Mouse (Mus musculus) Patski (cell line): ENCODE data around the gene Cpn1. TPM values are rescaled to one million over a fixed set of nuclear protein-coding genes. Genes with fewer than 3 reads are reported as not detected.

Source experiments
- ATAC-seq: fragments of 100-300 bp; one replicate; pipeline ENCODE4 v1.8.0; 2021
- CTCF ChIA-PET: fragments of 350-600 bp; sonication (Branson Sonifier 250); formaldehyde crosslinking; loops from one replicate; lab custom pipeline; 2022; ENCODE audit warnings: inconsistent platforms; lab: Charles Lee
- POLR2A ChIA-PET: fragments of 350-600 bp; sonication (Branson Sonifier 250); formaldehyde crosslinking; loops from one replicate; lab custom pipeline; 2022; ENCODE audit warnings: antibody characterized with exemption, inconsistent platforms; lab: Charles Lee
- DNase-seq: peaks from one replicate; pipeline ENCODE4 v3.0.0-alpha.2; 2011; ENCODE audit warnings: low read depth, low spot score
- H3K27me3 ChIP-seq: fragments of 371-371 bp; one replicate; pipeline ENCODE4 v1.5.1; 2021
- CTCF ChIP-seq: fragments of 100-300 bp; IDR thresholded peaks from one replicate; pipeline ENCODE4 v1.5.1; 2021
- in situ Hi-C: fragments of 300-500 bp; cut with MboI; formaldehyde crosslinking; loops from 3 replicates; pipeline ENCODE4 v1.11.1; 2018; ENCODE audit warnings: low pct_unique_long_range_greater_than_20kb, mixed read lengths
- polyA plus RNA-seq: library from polyadenylated mRNA; unstranded; gene quantifications from one replicate; pipeline ENCODE4 v1.2.3, GENCODE M21; 2021

The Cpn1 gene
- polyA plus RNA-seq, 1 experiment from 2014 or later, result 0.30 TPM

DNA sequence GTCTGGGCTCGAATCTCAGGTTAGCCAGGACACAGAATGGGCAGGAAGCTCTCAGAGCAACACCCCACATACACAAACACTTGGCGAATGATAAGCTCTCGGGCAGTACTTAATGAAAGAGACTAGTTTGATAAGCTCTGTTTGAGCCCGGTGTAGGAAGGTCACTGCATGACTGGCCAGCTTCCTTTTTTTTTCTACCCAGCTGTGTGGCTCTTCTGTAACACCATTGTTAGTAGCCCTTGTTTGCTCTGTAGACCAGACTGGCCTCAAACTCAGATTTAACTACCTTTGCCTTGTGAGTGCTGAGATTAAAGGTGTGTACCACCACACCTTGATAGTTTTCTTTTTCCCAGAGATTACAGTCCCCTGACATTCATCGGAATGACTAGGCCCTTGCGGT, 27.5 kb upstream of the Cpn1 start:
- no peak for DNase-seq
- H3K27me3 ChIP-seq, result peaks cover 3% of the 10 kb centered on the region
- ChIA-PET POLR2A (no interaction called here), CTCF (no interaction called here)
- ATAC-seq, result no peak
- in situ Hi-C loops, result no loop called here
- no peak for TF ChIP-seq CTCF

DNA sequence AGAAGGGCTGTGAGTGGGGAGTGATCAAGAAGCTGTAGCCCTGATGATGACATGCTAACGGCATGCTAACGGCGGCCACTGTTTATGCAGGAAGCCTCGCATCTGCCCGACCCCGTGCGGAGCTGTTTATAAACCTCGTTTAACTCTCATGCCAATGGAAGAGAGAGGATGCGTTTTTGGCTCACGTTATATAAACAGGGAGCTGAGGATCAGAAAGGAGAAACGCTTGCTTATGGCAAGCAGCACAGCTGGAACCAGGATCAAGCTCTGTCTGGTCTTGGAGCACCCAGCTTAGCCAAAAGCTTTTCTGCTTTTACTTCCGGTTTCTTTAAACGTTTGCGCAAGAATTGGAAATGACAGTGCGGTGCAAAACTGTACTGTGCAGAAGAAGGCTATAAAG, 22.4 kb upstream of the Cpn1 start:
- in situ Hi-C loops, result no loop called here
- peaks cover 9% of the 10 kb centered on the region for H3K27me3 ChIP-seq
- ATAC-seq (no peak), DNase-seq (no peak)
- ChIA-PET POLR2A (interaction anchor here (1.2 kb wide), 1 partner anchor 9 kb away, joined by 4 read pairs; no protein-coding TSS in a partner anchor), CTCF (no interaction called here)
- no peak for TF ChIP-seq CTCF

DNA sequence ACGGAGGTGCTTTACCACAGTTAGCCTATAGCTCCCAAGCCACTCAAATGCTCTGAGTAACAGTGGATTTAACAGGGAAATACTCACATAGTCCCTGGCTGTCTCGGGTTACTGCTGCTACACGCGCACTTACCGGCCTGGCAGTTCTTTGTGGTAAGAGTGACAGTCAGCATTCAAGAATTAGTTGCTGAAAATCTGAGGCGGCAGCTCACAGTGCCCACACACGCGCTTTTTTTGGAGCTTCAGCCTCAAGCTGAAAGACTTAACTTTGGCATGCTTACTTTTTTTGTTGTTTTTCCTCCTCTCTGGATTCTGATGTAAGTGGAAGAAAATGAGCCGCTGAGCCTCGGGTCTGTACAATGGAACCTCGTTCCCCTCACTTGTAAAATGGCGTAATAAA, 20.8 kb upstream of the Cpn1 start:
- ATAC-seq, result no peak
- DNase-seq, result no peak
- POLR2A ChIA-PET, result no interaction called here
- H3K27me3 ChIP-seq, result peaks cover 7% of the 10 kb centered on the region
- CTCF ChIA-PET, result interaction anchor here (1.5 kb wide), 1 partner anchor 175 kb away, joined by 3 read pairs; no protein-coding TSS in a partner anchor
- no peak for TF ChIP-seq CTCF
- in situ Hi-C loops, result no loop called here

DNA sequence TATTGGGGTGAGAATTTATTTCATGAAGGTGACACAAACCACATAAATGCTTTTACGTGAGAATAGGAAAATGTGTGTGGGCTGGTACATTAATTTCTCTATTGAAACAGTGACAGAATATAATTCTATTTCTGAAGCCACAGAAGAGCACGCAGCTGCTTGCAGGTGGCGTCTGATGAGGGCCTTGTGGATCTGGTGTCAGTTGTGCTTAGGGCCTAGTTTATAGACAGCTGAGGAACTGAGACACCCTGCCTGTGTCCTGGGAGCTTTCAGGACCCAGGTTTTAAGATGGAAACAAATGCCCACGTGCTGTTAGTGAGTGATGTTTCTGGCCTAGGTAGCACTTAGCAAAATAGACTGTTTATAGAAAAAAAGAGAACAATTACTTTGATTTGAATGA, 18.7 kb upstream of the Cpn1 start:
- DNase-seq (no peak), ATAC-seq (no peak)
- ChIA-PET POLR2A (interaction anchor here (1.1 kb wide), 1 partner anchor 10 kb away, joined by 3 read pairs; no protein-coding TSS in a partner anchor), CTCF (interaction anchor here (0.9 kb wide), 1 partner anchor 11 kb away, joined by 3 read pairs; no protein-coding TSS in a partner anchor)
- in situ Hi-C loops, result no loop called here
- no peak for TF ChIP-seq CTCF
- H3K27me3 ChIP-seq, result peaks cover 27% of the 10 kb centered on the region

DNA sequence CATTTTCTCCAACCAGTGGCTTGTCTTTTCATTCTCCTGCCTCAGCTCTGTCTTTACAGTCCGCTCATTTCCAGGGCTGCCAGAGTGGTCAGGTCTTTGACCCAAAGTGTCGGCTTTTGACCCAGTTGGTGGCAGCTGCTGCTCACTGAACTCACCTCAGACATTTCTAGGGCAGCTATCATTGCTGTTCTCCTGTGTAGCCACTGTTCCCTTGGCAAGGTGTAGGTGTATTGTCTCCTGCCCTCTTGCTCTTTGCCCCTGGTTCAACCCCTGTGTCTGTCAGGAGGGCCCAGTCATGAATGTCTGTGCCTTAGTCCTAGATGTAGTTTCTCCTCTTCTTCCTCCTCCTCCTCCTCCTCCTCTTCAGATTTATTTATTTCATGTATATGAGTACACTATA, 17.9 kb upstream of the Cpn1 start:
- POLR2A ChIA-PET, result no interaction called here
- CTCF ChIA-PET, result interaction anchor here (0.9 kb wide), 1 partner anchor 12 kb away, joined by 3 read pairs; no protein-coding TSS in a partner anchor
- in situ Hi-C loops, result no loop called here
- peaks cover 33% of the 10 kb centered on the region for H3K27me3 ChIP-seq
- ATAC-seq, result no peak
- DNase-seq, result no peak
- TF ChIP-seq CTCF, result no peak

DNA sequence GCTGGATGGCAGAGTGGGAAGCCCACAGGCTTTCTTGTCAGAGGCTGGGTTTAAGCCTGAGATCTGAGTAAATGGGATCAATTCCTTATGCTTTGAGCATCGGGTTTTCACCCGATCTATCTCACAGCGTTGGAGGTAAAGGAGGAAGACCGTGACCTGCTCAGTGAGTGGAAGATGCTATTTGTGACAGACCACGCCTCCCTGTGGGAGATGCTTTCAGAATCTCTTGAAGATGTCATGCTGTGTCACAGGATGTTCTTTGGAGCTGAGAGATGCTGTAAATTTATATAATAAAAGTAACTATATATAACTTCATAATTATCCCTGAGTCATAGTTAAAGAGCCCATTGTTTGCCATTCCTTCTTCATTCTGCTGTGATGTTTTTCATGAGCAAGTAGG, 14.4 kb upstream of the Cpn1 start:
- ChIA-PET POLR2A (no interaction called here), CTCF (interaction anchor here (0.6 kb wide), 1 partner anchor 16 kb away, joined by 3 read pairs; no protein-coding TSS in a partner anchor)
- in situ Hi-C loops, result no loop called here
- H3K27me3 ChIP-seq, result peaks cover 31% of the 10 kb centered on the region
- ATAC-seq (no peak), DNase-seq (no peak)
- TF ChIP-seq CTCF, result no peak

DNA sequence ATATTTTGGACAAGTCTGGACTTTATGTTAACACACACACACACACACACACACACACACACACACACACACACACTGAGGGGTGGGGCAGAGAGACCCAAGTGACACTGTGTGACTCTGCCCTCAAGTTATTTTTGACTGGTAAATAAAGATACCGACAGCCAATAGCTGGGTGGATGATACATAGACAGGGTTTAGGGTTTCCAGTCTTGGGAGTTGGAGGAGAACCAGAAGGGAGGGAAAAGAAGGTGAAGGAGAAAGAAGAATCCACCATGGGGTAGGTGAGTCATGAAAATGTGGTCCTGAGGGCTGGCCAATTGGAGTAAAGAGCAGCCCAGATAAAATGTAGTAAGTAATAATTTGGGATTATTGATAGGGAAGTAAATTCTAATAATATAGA, 13.7 kb upstream of the Cpn1 start:
- CTCF ChIA-PET, result interaction anchor here (1.5 kb wide), 1 partner anchor 20 kb away, joined by 3 read pairs; no protein-coding TSS in a partner anchor
- peaks cover 31% of the 10 kb centered on the region for H3K27me3 ChIP-seq
- ATAC-seq, result no peak
- no peak for DNase-seq
- TF ChIP-seq CTCF, result no peak
- POLR2A ChIA-PET, result interaction anchor here (0.8 kb wide), 1 partner anchor 9 kb away, joined by 4 read pairs; no protein-coding TSS in a partner anchor
- in situ Hi-C loops, result no loop called here

DNA sequence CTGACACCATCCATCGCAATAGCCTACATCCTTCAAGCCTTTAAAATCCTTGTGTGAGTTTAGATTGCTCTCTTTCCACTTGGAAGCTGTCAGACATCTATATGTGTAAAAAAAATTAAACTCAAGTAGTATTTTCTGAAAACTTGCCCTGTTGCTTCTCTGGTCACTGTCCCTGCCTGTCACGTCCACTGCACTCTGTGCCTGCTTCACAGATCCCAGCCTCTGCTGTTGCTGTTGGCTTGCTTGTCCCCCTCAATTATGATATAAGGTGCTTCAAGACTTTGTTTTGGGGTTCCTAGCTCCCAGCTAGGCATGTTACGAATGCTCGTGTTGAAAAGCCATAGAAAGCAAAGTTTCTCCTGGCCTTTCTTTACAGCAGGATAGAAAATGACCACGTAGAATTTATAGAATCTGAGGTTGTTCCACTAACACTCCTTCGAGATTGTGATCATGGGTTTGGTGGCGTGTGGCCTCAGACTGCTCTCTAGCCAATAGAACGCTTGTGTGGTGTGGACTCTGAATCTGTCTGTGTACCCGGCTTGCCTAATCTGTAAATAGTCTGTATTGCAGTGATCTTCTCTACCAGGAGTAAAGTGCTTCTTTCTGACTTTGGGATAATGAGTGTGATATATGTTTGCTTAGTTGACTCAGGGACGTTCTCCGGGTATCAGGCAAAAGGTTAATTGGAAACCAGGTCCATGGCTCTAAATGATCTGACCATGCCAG, 12.6 kb upstream of the Cpn1 start:
- ATAC-seq (no peak), DNase-seq (no peak)
- ChIA-PET CTCF (interaction anchor here (1.5 kb wide), 1 partner anchor 19 kb away, joined by 3 read pairs; no protein-coding TSS in a partner anchor), POLR2A (no interaction called here)
- no peak for TF ChIP-seq CTCF
- in situ Hi-C loops, result no loop called here
- H3K27me3 ChIP-seq, result peaks cover 31% of the 10 kb centered on the region

DNA sequence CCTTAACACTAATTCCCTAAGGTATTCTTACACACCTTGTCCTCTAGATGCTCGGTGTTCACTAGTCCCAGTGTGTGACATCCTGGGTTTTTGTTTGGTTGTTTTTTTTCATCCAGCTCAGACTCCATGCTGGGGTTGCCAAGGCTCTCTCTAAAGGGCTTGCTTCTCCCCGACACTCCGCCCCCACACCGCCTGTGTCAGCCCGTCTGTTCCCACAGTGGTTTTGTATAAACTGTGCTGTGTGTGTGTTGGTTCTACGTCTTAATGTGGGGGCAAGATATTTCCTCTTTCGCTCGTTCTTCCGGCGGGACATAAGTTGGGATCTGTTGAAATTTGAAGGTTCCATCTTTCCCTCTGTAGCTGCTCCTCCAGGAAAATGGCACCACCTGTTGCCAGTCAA, 11.7 kb upstream of the Cpn1 start:
- POLR2A ChIA-PET, result no interaction called here
- ATAC-seq (no peak), DNase-seq (no peak)
- CTCF ChIA-PET, result no interaction called here
- in situ Hi-C loops, result no loop called here
- TF ChIP-seq CTCF, result no peak
- peaks cover 34% of the 10 kb centered on the region for H3K27me3 ChIP-seq

DNA sequence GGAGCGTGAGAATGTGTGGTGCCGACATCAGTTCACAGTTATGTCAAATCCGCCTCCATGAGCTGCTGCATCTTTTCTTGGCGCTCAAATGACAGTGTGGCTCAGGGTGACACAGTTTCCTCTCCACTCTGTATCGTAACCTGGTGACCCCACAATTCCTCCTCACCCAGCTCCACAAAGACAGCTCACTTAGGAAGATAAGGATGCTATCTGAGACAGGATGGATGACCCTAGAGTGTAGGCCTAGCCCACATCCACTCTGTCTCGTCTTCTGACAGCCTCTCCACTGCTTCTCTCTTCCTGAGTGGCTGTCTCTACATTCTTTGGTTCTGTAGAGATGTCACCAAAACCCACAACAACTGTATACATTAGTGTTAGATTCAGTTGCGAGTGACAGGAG, 9.1 kb upstream of the Cpn1 start:
- H3K27me3 ChIP-seq, result peaks cover 27% of the 10 kb centered on the region
- ChIA-PET POLR2A (interaction anchor here (1.6 kb wide), 1 partner anchor 10 kb away, joined by 3 read pairs; no protein-coding TSS in a partner anchor), CTCF (no interaction called here)
- DNase-seq (no peak), ATAC-seq (no peak)
- TF ChIP-seq CTCF, result no peak
- in situ Hi-C loops, result no loop called here

DNA sequence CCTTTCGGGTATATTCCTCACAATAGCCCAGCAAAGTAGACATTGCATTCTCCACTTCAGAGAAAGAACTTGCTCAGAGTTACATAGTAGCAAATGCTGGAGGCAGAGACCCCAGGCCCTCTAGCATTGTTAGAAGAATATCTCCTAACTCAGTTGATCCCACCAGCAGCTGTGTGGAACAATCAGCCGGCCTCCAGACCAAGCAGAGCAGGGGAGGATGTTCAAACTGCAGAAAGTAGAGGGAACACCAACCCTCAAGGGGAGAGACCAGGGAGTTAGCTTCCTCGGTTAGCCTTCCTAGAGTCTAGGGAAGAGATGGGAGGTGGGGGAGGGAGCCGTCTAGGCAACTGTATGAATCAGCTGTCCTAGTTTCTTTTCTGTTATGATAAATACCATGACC, 6.1 kb upstream of the Cpn1 start:
- DNase-seq (no peak), ATAC-seq (no peak)
- peaks cover 20% of the 10 kb centered on the region for H3K27me3 ChIP-seq
- in situ Hi-C loops, result no loop called here
- TF ChIP-seq CTCF, result no peak
- POLR2A ChIA-PET, result interaction anchor here (1.3 kb wide), 1 partner anchor 9 kb away, joined by 3 read pairs; no protein-coding TSS in a partner anchor
- CTCF ChIA-PET, result interaction anchor here (1.3 kb wide), 1 partner anchor 26 kb away, joined by 3 read pairs; no protein-coding TSS in a partner anchor
